Mouse (Mus musculus) effector memory CD4-positive, alpha-beta T cell, adult 5 months (primary cell): ENCODE results near the gene Dcun1d5. TPM values are rescaled to one million over a fixed set of nuclear protein-coding genes. Genes with fewer than 3 reads are reported as not detected.

Experiments used
- polyA plus RNA-seq: library from polyadenylated mRNA; unstranded; fragments of 100-300 nt; shearing (Covaris generic); gene quantifications from one replicate; pipeline ENCODE4 v1.2.1, GENCODE M21; 2017

The Dcun1d5 gene
- 180 TPM for polyA plus RNA-seq

DNA sequence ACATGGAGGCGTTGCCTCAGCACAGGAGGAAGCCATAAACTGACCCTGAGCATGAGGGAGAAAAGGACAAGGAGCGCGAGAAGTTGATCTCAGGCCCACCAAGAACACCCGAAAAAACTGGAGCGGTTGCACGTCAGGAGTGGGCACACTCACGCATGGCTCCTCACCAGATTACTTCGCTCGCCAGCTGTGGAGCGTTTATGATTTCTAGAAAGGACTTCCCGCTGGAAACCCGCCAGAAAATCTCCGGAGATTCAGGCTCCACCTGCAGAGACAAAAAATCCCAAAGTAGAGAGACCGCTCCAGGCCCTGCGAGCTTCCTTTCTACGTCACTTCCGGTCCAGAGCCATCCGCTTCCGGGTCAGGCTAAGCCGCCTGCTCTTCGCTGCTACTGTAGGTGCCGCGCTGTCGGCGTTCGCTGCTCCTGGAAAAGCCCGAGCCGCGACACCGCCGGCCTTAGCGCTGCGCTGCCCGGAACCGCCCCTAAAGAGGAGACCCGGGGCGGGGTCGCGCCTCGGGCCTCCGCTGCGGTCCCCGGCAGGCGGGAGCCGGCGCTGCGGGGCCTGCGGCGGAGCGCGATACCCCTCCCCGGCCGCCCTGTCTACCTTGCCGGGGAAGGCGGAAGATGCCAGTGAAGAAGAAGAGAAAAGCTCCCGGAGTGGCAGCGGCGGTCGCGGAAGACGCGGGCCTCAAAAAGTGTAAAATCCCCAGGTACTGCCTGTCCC lies at the start of gene Dcun1d5, which contains the start of gene Dync2h1:
Dcun1d5 (plus strand) TSS at position 349 of the 725 bp plus-strand sequence.
Dync2h1 (minus strand) TSS at position 275 of the 725 bp plus-strand sequence.

Other genes starting within 250 kb of the Dcun1d5 start
- 2.9 TPM for gene Dync2h1, start 74 bp upstream of the Dcun1d5 start, polyA plus RNA-seq
- gene Mmp13, start 88.0 kb downstream of the Dcun1d5 start, polyA plus RNA-seq, result not detected
- 0.30 TPM for gene Mmp12, start 159.9 kb downstream of the Dcun1d5 start, polyA plus RNA-seq
- gene Mmp1b, start 203.5 kb downstream of the Dcun1d5 start, polyA plus RNA-seq, result not detected